In the genomic region with DNA sequence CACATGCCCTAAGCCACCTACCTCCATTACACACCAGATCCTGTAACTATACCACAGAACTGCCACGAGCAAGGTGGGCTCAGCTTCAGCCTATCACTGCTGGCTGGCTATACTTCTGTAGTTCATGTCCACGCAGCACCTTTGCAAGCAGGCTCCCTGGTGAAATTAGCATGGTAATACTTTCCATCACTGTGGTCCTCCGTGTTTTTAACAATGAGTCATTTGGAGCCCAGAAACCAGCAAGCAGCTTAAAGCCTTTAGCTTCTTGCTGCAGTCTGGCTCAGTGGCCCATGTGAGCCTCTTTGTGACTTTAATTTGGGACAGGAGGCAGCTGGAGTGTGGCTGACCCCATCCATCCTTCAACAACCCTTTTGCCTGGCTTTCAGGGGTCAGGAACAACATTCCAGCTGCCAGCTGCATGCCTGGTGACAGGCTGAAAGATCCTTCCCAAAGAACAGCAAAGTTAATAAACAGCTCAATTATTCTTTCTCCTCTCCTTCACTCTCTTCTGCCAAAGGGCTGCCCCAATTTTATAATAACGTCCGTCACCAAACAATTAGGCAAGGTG, we compare ENCODE assay signal across 10 mouse cellular contexts.
DNase-seq lines count a peak whose midpoint lies in the region; ATAC-seq and TF ChIP-seq lines count a peak whose summit lies in the region.
"Had no signal": no experiment of that assay in that cellular context is flagged by ENCODE, and none has a peak within 500 bp of the region (broad histone marks: within the 10 kb centered on the region; RNA-seq: fewer than 3 reads in every experiment).

No protein-coding gene starts in this region.

- H3K4me1 ChIP-seq in hindbrain, embryonic 11.5 days (replicated peaks; ENCODE audit: control insufficient read depth, insufficient read depth, low read length) = no peaks in the 10 kb centered on the region
- no peaks in the 10 kb centered on the region for H3K4me1 ChIP-seq in hindbrain, postnatal 0 days (ENCODE audit: insufficient read depth, low read length)
- H3K4me1 ChIP-seq: embryonic facial prominence, embryonic 13.5 days; liver, embryonic 12.5 days had no signal

- H3K9ac ChIP-seq in hindbrain, embryonic 11.5 days (ENCODE audit: low read depth, low read length) = no peak overlapping the region
- H3K9ac ChIP-seq in hindbrain, postnatal 0 days (replicated peaks; ENCODE audit: low read length) = no peak overlapping the region
- H3K9ac ChIP-seq: embryonic facial prominence, embryonic 13.5 days; liver, embryonic 12.5 days had no signal

- no peaks in the 10 kb centered on the region for H3K27me3 ChIP-seq in hindbrain, embryonic 11.5 days (ENCODE audit: control insufficient read depth, insufficient read depth, low read length)
- H3K27me3 ChIP-seq in hindbrain, postnatal 0 days (ENCODE audit: insufficient read depth, low read length) = no peaks in the 10 kb centered on the region
- H3K27me3 ChIP-seq: embryonic facial prominence, embryonic 13.5 days; liver, embryonic 12.5 days had no signal

- H3K27ac ChIP-seq in hindbrain, embryonic 11.5 days (ENCODE audit: low read depth, low read length) = no peak overlapping the region
- H3K27ac ChIP-seq in hindbrain, postnatal 0 days = no peak overlapping the region
- H3K27ac ChIP-seq: embryonic facial prominence, embryonic 13.5 days; liver, embryonic 12.5 days had no signal

- no peak for ATAC-seq in hindbrain, embryonic 11.5 days (ENCODE audit: low FRiP score)
- no peak for ATAC-seq in hindbrain, postnatal 0 days
- ATAC-seq: liver, embryonic 12.5 days had no signal

- no peak overlapping the region for H3K4me2 ChIP-seq in hindbrain, embryonic 11.5 days (replicated peaks; ENCODE audit: low read depth, low read length)
- H3K4me2 ChIP-seq in hindbrain, postnatal 0 days (ENCODE audit: low read depth, low read length) = no peak overlapping the region
- H3K4me2 ChIP-seq: embryonic facial prominence, embryonic 13.5 days; liver, embryonic 12.5 days had no signal

- no peak overlapping the region for H3K4me3 ChIP-seq in hindbrain, embryonic 11.5 days (ENCODE audit: low read depth, low read length)
- no peak overlapping the region for H3K4me3 ChIP-seq in hindbrain, postnatal 0 days (ENCODE audit: low read length)
- H3K4me3 ChIP-seq: embryonic facial prominence, embryonic 13.5 days; liver, embryonic 12.5 days had no signal

- no peak for TF ChIP-seq CTCF in hindbrain, postnatal 0 days (IDR thresholded peaks at IDR 0.05; ENCODE audit: low read depth)

- peak; percentile 20 for DNase-seq in hindbrain, embryonic 11.5 days (ENCODE audit: low spot score)
- DNase-seq in hindbrain, postnatal 0 days (ENCODE audit: low spot score) = no peak
- DNase-seq in forelimb bud, embryonic 11.5 days (ENCODE audit: low read depth, low spot score) = peak; percentile 74
- peak; percentile 34 to 56 for DNase-seq in kidney, postnatal 36 days
- DNase-seq in lung, postnatal 25 days (ENCODE audit: low spot score) = peak; percentile 46
- DNase-seq in urinary bladder, postnatal 25 days (ENCODE audit: low spot score) = no peak
- no peak for DNase-seq in spleen, adult 12 weeks (ENCODE audit: low spot score)
- DNase-seq in frontal cortex, postnatal 14 days (ENCODE audit: low spot score in 2 of 2) = no peak

- no peaks in the 10 kb centered on the region for H3K36me3 ChIP-seq in hindbrain, embryonic 11.5 days (ENCODE audit: control insufficient read depth, insufficient read depth, low read length)
- H3K36me3 ChIP-seq in hindbrain, postnatal 0 days (ENCODE audit: insufficient read depth, low read length) = no peaks in the 10 kb centered on the region
- H3K36me3 ChIP-seq: embryonic facial prominence, embryonic 13.5 days; liver, embryonic 12.5 days had no signal

- no peaks in the 10 kb centered on the region for H3K9me3 ChIP-seq in hindbrain, embryonic 11.5 days (ENCODE audit: control insufficient read depth, low read length)
- no peaks in the 10 kb centered on the region for H3K9me3 ChIP-seq in hindbrain, postnatal 0 days (ENCODE audit: low read length)
- H3K9me3 ChIP-seq: embryonic facial prominence, embryonic 13.5 days; liver, embryonic 12.5 days had no signal

- 27% methylated on average over 5 of the region's 5 CpGs for WGBS in hindbrain, embryonic 11.5 days
- 33% methylated on average over 5 of the region's 5 CpGs for WGBS in hindbrain, postnatal 0 days

Comparison
In these comparisons a context has a peak if more than half of its experiments do, and no peak if none do; other contexts are left out.
1. DNase-seq: peak in hindbrain, embryonic 11.5 days (single experiment), forelimb bud, embryonic 11.5 days (single experiment), kidney, postnatal 36 days (2 of 2) and lung, postnatal 25 days (single experiment); none in hindbrain, postnatal 0 days (single experiment), urinary bladder, postnatal 25 days (single experiment), spleen, adult 12 weeks (single experiment) and frontal cortex, postnatal 14 days (0 of 2).